Mouse (Mus musculus) cerebellum, postnatal 10 days (tissue): ENCODE results near the gene Casc3.

Experiments used
- DNase-seq, 2 experiments: peaks; one replicate each; pipeline ENCODE4 v3.0.0; 2021; ENCODE audit warnings: mixed read lengths in 2 of 2

Casc3 gene

GRCm38 (mm10) chr11:98873900-98874299 lies 69.2 kb downstream of the Casc3 start:
- no peak for DNase-seq

- no peak for DNase-seq
Measured at GRCm38 (mm10) chr11:98877001-98877400, 72.3 kb downstream of the Casc3 start.
